Mouse (Mus musculus) midbrain, embryonic 13.5 days (tissue): Measurements from ENCODE around the gene Pikfyve. TPM values are rescaled to one million over a fixed set of nuclear protein-coding genes. Genes with fewer than 3 reads are reported as not detected.
A peak's percentile ranks its signal among the peaks of the same experiment; 100 is the strongest.

Source experiments
- ATAC-seq: fragments of 200-750 bp; cut with Nextera tagmentation; 2 replicates; pipeline ENCODE4 v1.8.0; 2017; ENCODE audit warnings: mild to moderate bottlenecking, moderate TSS enrichment, moderate library complexity
- H3K27ac ChIP-seq: fragments of 300-500 bp; sonication (generic); 2 replicates; pipeline ENCODE4 v1.5.1; 2015; ENCODE audit warnings: inconsistent platforms, mild to moderate bottlenecking, moderate library complexity
- H3K27me3 ChIP-seq: fragments of 300-500 bp; sonication (generic); 2 replicates; pipeline ENCODE4 v1.6.1; 2015; ENCODE audit warnings: mild to moderate bottlenecking, inconsistent platforms
- H3K36me3 ChIP-seq: fragments of 300-500 bp; sonication (generic); 2 replicates; pipeline ENCODE4 v1.6.1; 2015; ENCODE audit warnings: mild to moderate bottlenecking, inconsistent platforms
- H3K4me1 ChIP-seq: fragments of 300-500 bp; sonication (generic); replicated peaks from 2 replicates; pipeline ENCODE4 v1.6.1; 2015; ENCODE audit warnings: inconsistent platforms
- H3K4me2 ChIP-seq: fragments of 300-500 bp; sonication (generic); replicated peaks from 2 replicates; pipeline ENCODE4 v1.6.1; 2015; ENCODE audit warnings: moderate library complexity, mild to moderate bottlenecking, inconsistent platforms
- H3K4me3 ChIP-seq: fragments of 300-500 bp; sonication (generic); replicated peaks from 2 replicates; pipeline ENCODE4 v1.5.1; 2015; ENCODE audit warnings: mild to moderate bottlenecking, inconsistent platforms
- H3K9ac ChIP-seq: fragments of 300-500 bp; sonication (generic); replicated peaks from 2 replicates; pipeline ENCODE4 v1.6.1; 2015; ENCODE audit warnings: mild to moderate bottlenecking, inconsistent platforms
- H3K9me3 ChIP-seq: fragments of 300-500 bp; sonication (generic); 2 replicates; pipeline ENCODE4 v1.6.1; 2016; ENCODE audit warnings: mild to moderate bottlenecking, inconsistent platforms
- WGBS: fragments of 180-500 bp; shearing (Covaris S2); methylation state at CpG from one replicate; pipeline ENCODE4 v1.1.7; 2015; 5-methylcytosine and 5-hydroxymethylcytosine counted together
- polyA plus RNA-seq: library from polyadenylated mRNA; unstranded; fragments of >200 nt; fragmentation: Nextera tagmentation; extraction: Ambion mirVana; gene quantifications from 2 replicates; pipeline ENCODE4 v1.2.1, GENCODE M21; 2015

The Pikfyve gene
- polyA plus RNA-seq, 1 experiment from 2014 or later: 14.4 TPM

GRCm38 (mm10) chr1:65245637-65246036 is 59.2 kb downstream of the Pikfyve start:
- H3K4me1 ChIP-seq: no peaks in the 10 kb centered on the region
- H3K9ac ChIP-seq: no peak overlapping the region
- no peak overlapping the region for H3K27ac ChIP-seq
- H3K27me3 ChIP-seq: no peaks in the 10 kb centered on the region
- H3K9me3 ChIP-seq: no peaks in the 10 kb centered on the region
- no peak for ATAC-seq
- no peak overlapping the region for H3K4me2 ChIP-seq
- H3K4me3 ChIP-seq: no peak overlapping the region
- WGBS: 97% methylated on average over 1 of the region's 1 CpGs
- H3K36me3 ChIP-seq: peaks cover 30% of the 10 kb centered on the region

GRCm38 (mm10) chr1:65280461-65280860 is 94.0 kb downstream of the Pikfyve start:
- H3K27ac ChIP-seq: no peak overlapping the region
- no peak for ATAC-seq
- no peak overlapping the region for H3K4me3 ChIP-seq
- no peak overlapping the region for H3K9ac ChIP-seq
- H3K4me1 ChIP-seq: 0 out of 2 replicates have a peak, but pooled peaks cover 6% of the 10 kb centered on the region
- no peaks in the 10 kb centered on the region for H3K9me3 ChIP-seq
- H3K27me3 ChIP-seq: no peaks in the 10 kb centered on the region
- 42% methylated on average over 3 of the region's 3 CpGs for WGBS
- no peak overlapping the region for H3K4me2 ChIP-seq
- peaks cover 13% of the 10 kb centered on the region; the same call in 1 of the 2 replicates for H3K36me3 ChIP-seq

- no peak for ATAC-seq
- Histone ChIP-seq H3K4me2 (no peak within 1 kb of the TSS), H3K27ac (no peak within 1 kb of the TSS), H3K4me3 (no peak within 1 kb of the TSS), H3K27me3 (no peaks in the 10 kb centered on the region), H3K36me3 (peaks cover 12% of the 10 kb centered on the region; the same call in 1 of the 2 replicates), H3K4me1 (0 out of 2 replicates have a peak, but pooled peaks cover 6% of the 10 kb centered on the region), H3K9me3 (no peaks in the 10 kb centered on the region), H3K9ac (no peak within 1 kb of the TSS)
- WGBS: 74% methylated on average over 6 of the region's 6 CpGs
Observed at GRCm38 (mm10) chr1:65281756-65282155, 95.3 kb downstream of the Pikfyve start, which contains the start of gene Pth2r. Gene Pth2r, plus strand, starts transcription at chr1:65282056.

GRCm38 (mm10) chr1:65282766-65283165 is 96.3 kb downstream of the Pikfyve start:
- ATAC-seq: peak; percentile 67; the same call in 1 of the 2 replicates
- Histone ChIP-seq H3K27me3 (no peaks in the 10 kb centered on the region), H3K36me3 (peaks cover 6% of the 10 kb centered on the region; the same call in 1 of the 2 replicates), H3K4me2 (no peak overlapping the region), H3K4me1 (0 out of 2 replicates have a peak, but pooled peaks cover 6% of the 10 kb centered on the region), H3K4me3 (no peak overlapping the region), H3K9ac (no peak overlapping the region), H3K27ac (no peak overlapping the region), H3K9me3 (no peaks in the 10 kb centered on the region)
- 8% methylated on average over 6 of the region's 6 CpGs for WGBS

DNA sequence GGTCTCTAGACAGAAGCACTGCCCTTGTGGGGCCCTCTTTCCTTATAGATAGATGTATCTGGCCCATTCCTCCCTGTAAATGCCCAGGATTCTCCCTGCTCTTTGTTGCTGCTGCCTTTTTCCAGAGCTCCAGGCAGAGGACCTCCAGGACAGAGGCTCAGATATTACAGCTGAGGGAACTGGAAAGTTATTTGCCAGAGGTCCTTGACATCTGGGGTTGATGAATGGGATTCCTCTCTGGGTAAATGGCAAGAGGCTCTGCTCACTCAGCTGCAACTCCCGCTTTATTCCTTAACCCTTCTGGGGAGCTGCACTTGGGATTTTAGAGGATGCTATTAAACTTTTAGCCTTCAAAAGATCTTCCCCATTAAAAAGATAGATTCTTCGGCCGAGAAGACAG is 122.0 kb downstream of the Pikfyve start:
- WGBS: 79% methylated on average over 3 of the region's 3 CpGs
- Histone ChIP-seq H3K4me1 (peaks cover 11% of the 10 kb centered on the region), H3K9ac (no peak overlapping the region), H3K9me3 (no peaks in the 10 kb centered on the region), H3K27me3 (peaks cover 19% of the 10 kb centered on the region), H3K4me3 (no peak overlapping the region), H3K4me2 (no peak overlapping the region), H3K27ac (no peak overlapping the region), H3K36me3 (no peaks in the 10 kb centered on the region)
- no peak for ATAC-seq

- Histone ChIP-seq H3K27me3 (peaks cover 19% of the 10 kb centered on the region), H3K27ac (no peak overlapping the region), H3K4me1 (peaks cover 11% of the 10 kb centered on the region), H3K4me2 (peak overlapping the region; percentile 87), H3K9ac (peak overlapping the region; percentile 62), H3K9me3 (no peaks in the 10 kb centered on the region), H3K4me3 (peak overlapping the region; percentile 47), H3K36me3 (no peaks in the 10 kb centered on the region)
- peak; percentile 76 for ATAC-seq
- WGBS: 1% methylated on average over 29 of the region's 29 CpGs
Observed at GRCm38 (mm10) chr1:65311214-65311933, 124.9 kb downstream of the Pikfyve start.

DNA sequence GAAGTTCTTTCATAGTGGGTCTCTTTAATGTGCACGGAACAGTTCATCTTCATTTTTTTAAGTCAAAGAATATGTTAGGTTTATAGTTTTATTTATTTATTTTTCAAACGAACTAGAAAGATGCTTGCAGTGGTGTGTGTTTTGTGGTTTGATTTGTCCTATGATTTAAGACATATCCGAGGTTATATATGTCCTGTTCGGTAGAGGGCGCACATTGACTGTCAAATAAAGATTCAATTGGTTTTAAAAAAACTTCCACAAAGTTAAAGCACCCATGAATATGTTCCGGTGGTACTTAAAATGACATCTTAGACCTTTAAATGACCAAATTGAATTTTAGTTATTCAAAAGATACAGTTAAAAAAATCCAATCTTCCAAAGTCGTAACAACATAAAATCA is 125.6 kb downstream of the Pikfyve start:
- peaks cover 19% of the 10 kb centered on the region for H3K27me3 ChIP-seq
- peak overlapping the region; percentile 87 for H3K4me2 ChIP-seq
- H3K9ac ChIP-seq: 0 out of 2 replicates have a peak overlapping the region, but pooled peaks have one; percentile 62
- H3K4me3 ChIP-seq: peak overlapping the region; percentile 47
- WGBS: 11% methylated on average over 7 of the region's 7 CpGs
- ATAC-seq: no peak
- no peaks in the 10 kb centered on the region for H3K9me3 ChIP-seq
- H3K4me1 ChIP-seq: peaks cover 11% of the 10 kb centered on the region
- H3K27ac ChIP-seq: no peak overlapping the region
- H3K36me3 ChIP-seq: no peaks in the 10 kb centered on the region

GRCm38 (mm10) chr1:65312896-65313295 is 126.4 kb downstream of the Pikfyve start:
- Histone ChIP-seq H3K9me3 (no peaks in the 10 kb centered on the region), H3K4me2 (no peak overlapping the region), H3K9ac (no peak overlapping the region), H3K4me1 (peaks cover 11% of the 10 kb centered on the region), H3K36me3 (no peaks in the 10 kb centered on the region), H3K4me3 (no peak overlapping the region), H3K27ac (no peak overlapping the region), H3K27me3 (peaks cover 19% of the 10 kb centered on the region)
- no peak for ATAC-seq
- WGBS: 61% methylated on average over 2 of the region's 2 CpGs

DNA sequence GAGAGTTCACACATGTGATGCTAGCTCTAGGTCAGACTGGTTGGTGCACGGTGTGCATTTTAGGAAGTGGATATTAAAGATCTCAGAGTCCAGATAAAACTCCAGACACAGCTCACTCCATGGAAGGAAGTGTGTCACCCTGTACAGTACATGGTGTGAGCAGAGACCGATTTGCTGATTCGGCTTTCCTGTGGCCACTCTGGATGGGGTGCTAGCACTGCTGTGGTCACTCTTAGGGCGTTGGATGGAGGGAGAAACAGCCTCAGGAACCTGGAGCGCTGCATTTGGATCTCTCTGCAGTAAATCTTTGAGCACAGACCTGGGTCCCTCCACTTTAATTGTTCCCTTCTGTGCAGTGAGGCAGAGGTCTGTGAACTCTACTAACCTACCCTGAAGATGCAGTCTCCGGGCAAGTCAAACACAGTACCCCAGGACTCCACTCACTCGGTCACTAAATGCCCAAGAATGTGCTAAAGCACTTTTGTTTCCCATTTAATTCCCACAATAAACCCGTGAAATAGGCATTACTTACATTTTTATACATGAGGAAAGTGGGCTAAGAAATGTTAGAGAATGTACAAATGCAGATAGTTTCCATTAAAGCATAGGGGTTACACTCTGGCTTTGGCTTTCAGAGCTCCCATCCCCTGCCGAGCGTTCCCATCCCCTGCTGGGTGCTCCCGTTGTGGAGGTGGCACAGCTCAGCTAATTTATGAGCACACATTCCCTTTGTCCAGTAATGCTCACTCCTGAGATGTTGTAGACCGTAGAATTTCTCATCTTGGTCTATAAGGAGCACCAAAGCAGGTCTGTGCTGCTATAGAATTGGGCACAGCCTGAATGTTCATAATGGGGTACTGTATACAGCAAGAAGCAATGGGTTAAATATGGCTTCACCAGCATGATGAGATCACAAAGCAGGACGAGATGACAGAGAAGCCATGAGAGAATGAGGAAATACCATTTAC is 127.9 kb downstream of the Pikfyve start:
- ATAC-seq: 0 out of 2 replicates have a peak, but pooled peaks have one; percentile 9
- Histone ChIP-seq H3K27ac (no peak overlapping the region), H3K27me3 (peaks cover 19% of the 10 kb centered on the region), H3K36me3 (no peaks in the 10 kb centered on the region), H3K4me2 (no peak overlapping the region), H3K4me1 (peaks cover 11% of the 10 kb centered on the region), H3K9ac (no peak overlapping the region), H3K9me3 (no peaks in the 10 kb centered on the region), H3K4me3 (no peak overlapping the region)
- 58% methylated on average over 13 of the region's 13 CpGs for WGBS

DNA sequence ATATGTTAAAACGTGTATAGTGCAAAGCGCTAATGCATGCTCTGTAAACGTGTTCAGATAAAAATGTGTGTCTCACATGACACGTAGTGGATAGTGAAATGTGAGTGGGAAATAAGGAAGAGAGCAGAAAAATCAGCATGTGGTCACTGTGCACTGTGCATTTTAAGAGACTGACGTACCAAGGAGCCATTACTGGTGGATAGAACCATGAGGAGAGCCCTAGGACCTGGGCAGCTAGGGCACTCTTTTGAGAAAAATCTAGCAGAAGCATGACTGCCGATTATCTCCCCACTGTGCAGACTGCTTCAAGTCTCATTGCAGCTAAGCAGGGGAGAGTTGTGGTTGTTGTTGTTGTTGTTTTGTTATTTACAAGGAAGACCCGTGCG is 128.5 kb downstream of the Pikfyve start:
- H3K4me1 ChIP-seq: peaks cover 11% of the 10 kb centered on the region
- H3K36me3 ChIP-seq: no peaks in the 10 kb centered on the region
- no peaks in the 10 kb centered on the region for H3K9me3 ChIP-seq
- H3K4me2 ChIP-seq: no peak overlapping the region
- H3K27ac ChIP-seq: no peak overlapping the region
- 87% methylated on average over 8 of the region's 8 CpGs for WGBS
- H3K9ac ChIP-seq: no peak overlapping the region
- H3K27me3 ChIP-seq: peaks cover 18% of the 10 kb centered on the region
- ATAC-seq: 0 out of 2 replicates have a peak, but pooled peaks have one; percentile 16
- H3K4me3 ChIP-seq: no peak overlapping the region
